Mouse (Mus musculus) MEL (cell line): ENCODE measurements around the gene Nectin4. TPM values are rescaled to one million over a fixed set of nuclear protein-coding genes. Genes with fewer than 3 reads are reported as not detected.
A peak's percentile ranks its signal among the peaks of the same experiment; 100 is the strongest.

ENCODE experiments used
- DNase-seq: peaks from one replicate; pipeline ENCODE4 v3.0.0; 2011; ENCODE audit warnings: low read depth, low spot score
- H3K27ac ChIP-seq: 2 replicates; pipeline ENCODE4 v1.5.1; 2012; ENCODE audit warnings: low read depth, mild to moderate bottlenecking, control low read depth, low read length, moderate library complexity; ENCODE audit not compliant: control insufficient read depth
- H3K27me3 ChIP-seq, 2 experiments: fragments of 150-350 bp in 1 of 2; sonication (generic) in 1 of 2; 2 replicates each; pipeline ENCODE4 v1.6.1; 2012; ENCODE audit warnings: low read length in 2 of 2, mild to moderate bottlenecking in 2 of 2, improper control_type of control experiment in 1 of 2, moderate library complexity in 1 of 2; ENCODE audit not compliant: insufficient read depth in 2 of 2, control insufficient read depth in 1 of 2
- H3K36me3 ChIP-seq, 2 experiments: 2 replicates each; pipeline ENCODE4 v1.6.1; 2012 to 2014; ENCODE audit warnings: low read length in 2 of 2, improper control_type of control experiment in 1 of 2, inconsistent platforms in 1 of 2, mild to moderate bottlenecking in 1 of 2; ENCODE audit not compliant: insufficient read depth in 2 of 2, control insufficient read depth in 1 of 2
- H3K4me1 ChIP-seq, 2 experiments: fragments of 150-350 bp in 1 of 2; sonication (generic) in 1 of 2; 2 replicates each; pipeline ENCODE4 v1.6.1; 2012; ENCODE audit warnings: low read length in 2 of 2, improper control_type of control experiment in 1 of 2, mild to moderate bottlenecking in 1 of 2; ENCODE audit not compliant: insufficient read depth in 2 of 2, control insufficient read depth in 1 of 2
- H3K4me3 ChIP-seq, 2 experiments: fragments of 150-350 bp in 1 of 2; sonication (generic) in 1 of 2; 2 replicates each; pipeline ENCODE4 v1.5.1; 2012; ENCODE audit warnings: low read depth in 2 of 2, low read length in 2 of 2, mild to moderate bottlenecking in 2 of 2, moderate library complexity in 2 of 2, control low read depth in 1 of 2, improper control_type of control experiment in 1 of 2; ENCODE audit not compliant: control insufficient read depth in 1 of 2, insufficient read depth in 1 of 2
- H3K79me2 ChIP-seq: 2 replicates; pipeline ENCODE4 v1.6.1; 2012; ENCODE audit warnings: mild to moderate bottlenecking, low read length, moderate library complexity; ENCODE audit not compliant: control insufficient read depth, poor library complexity, insufficient read depth
- H3K9ac ChIP-seq: 2 replicates; pipeline ENCODE4 v1.6.1; 2012; ENCODE audit warnings: low read depth, mild to moderate bottlenecking, control low read depth, low read length, moderate library complexity; ENCODE audit not compliant: control insufficient read depth, poor library complexity, severe bottlenecking
- H3K9me3 ChIP-seq: fragments of 150-350 bp; sonication (generic); replicated peaks from 2 replicates; pipeline ENCODE4 v1.6.1; 2012; ENCODE audit warnings: mild to moderate bottlenecking, low read length, improper control_type of control experiment, moderate library complexity; ENCODE audit not compliant: insufficient read depth
- CHD1 ChIP-seq: IDR thresholded peaks from 2 replicates; pipeline ENCODE4 v1.6.1; 2012; ENCODE audit warnings: low read depth, mild to moderate bottlenecking, inconsistent platforms, low read length, improper control_type of control experiment
- CHD2 ChIP-seq: IDR thresholded peaks from 2 replicates; pipeline ENCODE4 v1.6.1; 2011; ENCODE audit warnings: low read length, improper control_type of control experiment
- CTCF ChIP-seq, 3 experiments: IDR thresholded peaks in 2 of 3; conservative IDR thresholded peaks in 1 of 3; 2 replicates each; pipeline ENCODE4 v1.5.1; 2011 to 2012; ENCODE audit warnings: low read length in 3 of 3, low read depth in 2 of 3, mild to moderate bottlenecking in 2 of 3, improper control_type of control experiment in 1 of 3, inconsistent platforms in 1 of 3, mixed read lengths in 1 of 3, moderate library complexity in 1 of 3; ENCODE audit not compliant: control insufficient read depth in 1 of 3, insufficient read depth in 1 of 3, poor library complexity in 1 of 3, severe bottlenecking in 1 of 3
- EP300 ChIP-seq, 2 experiments: IDR thresholded peaks; 2 replicates each; pipeline ENCODE4 v1.6.1; 2011; ENCODE audit warnings: improper control_type of control experiment in 2 of 2, low read length in 2 of 2, low read depth in 1 of 2, mild to moderate bottlenecking in 1 of 2
- ETS1 ChIP-seq: IDR thresholded peaks from 2 replicates; pipeline ENCODE4 v1.6.1; 2012; ENCODE audit warnings: low read depth, mild to moderate bottlenecking, inconsistent platforms, low read length, improper control_type of control experiment, moderate library complexity
- GABPA ChIP-seq: IDR thresholded peaks from 2 replicates; pipeline ENCODE4 v1.6.1; 2012; ENCODE audit warnings: low read depth, mild to moderate bottlenecking, inconsistent platforms, low read length, improper control_type of control experiment, moderate library complexity
- GATA1 ChIP-seq: IDR thresholded peaks from 2 replicates; pipeline ENCODE4 v1.6.1; 2011; ENCODE audit warnings: low read depth, low read length, improper control_type of control experiment
- HCFC1 ChIP-seq: IDR thresholded peaks from 2 replicates; pipeline ENCODE4 v1.6.1; 2012; ENCODE audit warnings: low read depth, mild to moderate bottlenecking, inconsistent platforms, low read length, improper control_type of control experiment, moderate library complexity
- JUND ChIP-seq: IDR thresholded peaks from 2 replicates; pipeline ENCODE4 v1.6.1; 2011; ENCODE audit warnings: low read depth, mild to moderate bottlenecking, improper control_type of control experiment, low read length
- KAT2A ChIP-seq: conservative IDR thresholded peaks from 2 replicates; pipeline ENCODE4 v1.6.1; 2012; ENCODE audit warnings: low read depth, low read length, improper control_type of control experiment, inconsistent platforms
- MAFK ChIP-seq: IDR thresholded peaks from 2 replicates; pipeline ENCODE4 v1.6.1; 2011; ENCODE audit warnings: low read depth, mild to moderate bottlenecking, low read length, improper control_type of control experiment, borderline replicate concordance
- MAX ChIP-seq: IDR thresholded peaks from 2 replicates; pipeline ENCODE4 v1.6.1; 2011; ENCODE audit warnings: low read length, improper control_type of control experiment
- MAZ ChIP-seq: IDR thresholded peaks from 2 replicates; pipeline ENCODE4 v1.6.1; 2012; ENCODE audit warnings: low read depth, mild to moderate bottlenecking, inconsistent platforms, low read length, improper control_type of control experiment
- MEF2A ChIP-seq: IDR thresholded peaks from 2 replicates; pipeline ENCODE4 v1.6.1; 2014; ENCODE audit warnings: low read depth, mild to moderate bottlenecking, inconsistent platforms, low read length, improper control_type of control experiment; ENCODE audit not compliant: poor library complexity, insufficient replicate concordance, severe bottlenecking; ENCODE audit errors: extremely low read depth
- MYB ChIP-seq: IDR thresholded peaks from 2 replicates; pipeline ENCODE4 v1.6.1; 2011; ENCODE audit warnings: mild to moderate bottlenecking, low read depth, low read length, improper control_type of control experiment
- POLR2AphosphoS5 ChIP-seq: IDR thresholded peaks from 2 replicates; pipeline ENCODE4 v1.6.1; 2012; ENCODE audit warnings: low read depth, borderline replicate concordance, mild to moderate bottlenecking, inconsistent platforms, low read length, moderate library complexity, mixed read lengths
- RAD21 ChIP-seq: IDR thresholded peaks from 2 replicates; pipeline ENCODE4 v1.6.1; 2011; ENCODE audit warnings: mild to moderate bottlenecking, low read depth, low read length, improper control_type of control experiment
- SMC3 ChIP-seq: IDR thresholded peaks from 2 replicates; pipeline ENCODE4 v1.6.1; 2011; ENCODE audit warnings: low read depth, low read length, improper control_type of control experiment
- TCF12 ChIP-seq: IDR thresholded peaks from 2 replicates; pipeline ENCODE4 v1.6.1; 2014; ENCODE audit warnings: low read depth, mild to moderate bottlenecking, inconsistent platforms, low read length, improper control_type of control experiment, moderate library complexity
- USF1 ChIP-seq: IDR thresholded peaks from 2 replicates; pipeline ENCODE4 v1.6.1; 2014; ENCODE audit warnings: low read depth, mild to moderate bottlenecking, inconsistent platforms, low read length, improper control_type of control experiment, moderate library complexity
- USF2 ChIP-seq, 2 experiments: IDR thresholded peaks; 2 replicates each; pipeline ENCODE4 v1.6.1; 2011 to 2012; ENCODE audit warnings: improper control_type of control experiment in 2 of 2, low read length in 2 of 2, borderline replicate concordance in 1 of 2, inconsistent platforms in 1 of 2, low read depth in 1 of 2, mild to moderate bottlenecking in 1 of 2; ENCODE audit not compliant: insufficient read depth in 1 of 2
- ZC3H11A ChIP-seq: IDR thresholded peaks from 2 replicates; pipeline ENCODE4 v1.6.1; 2012; ENCODE audit warnings: low read depth, mild to moderate bottlenecking, inconsistent platforms, low read length, improper control_type of control experiment
- ZMIZ1 ChIP-seq: IDR thresholded peaks from 2 replicates; pipeline ENCODE4 v1.6.1; 2012; ENCODE audit warnings: low read depth, mild to moderate bottlenecking, inconsistent platforms, low read length, improper control_type of control experiment, moderate library complexity
- polyA plus RNA-seq, 2 experiments: library from polyadenylated mRNA; stranded (reverse) in 1 of 2; unstranded in 1 of 2; fragments of >175 nt in 1 of 2; fragments of >200 nt in 1 of 2; gene quantifications; 2 replicates each; pipeline versions ENCODE4 v1.2.1 to v1.2.4; 2012; ENCODE audit warnings: low replicate concordance in 2 of 2, low read depth in 1 of 2; ENCODE audit not compliant: insufficient read length in 2 of 2, insufficient read depth in 1 of 2, missing spikeins in 1 of 2
- total RNA-seq: library from RNA; depleted of rRNA; stranded (reverse); fragments of 300-350 nt; gene quantifications from 2 replicates; pipeline ENCODE4 v1.2.3, GENCODE M21; 2012

Nectin4 gene
- total and polyA plus RNA-seq, 3 experiments, result 0.04 to 0.15 TPM; not detected in 1

DNA sequence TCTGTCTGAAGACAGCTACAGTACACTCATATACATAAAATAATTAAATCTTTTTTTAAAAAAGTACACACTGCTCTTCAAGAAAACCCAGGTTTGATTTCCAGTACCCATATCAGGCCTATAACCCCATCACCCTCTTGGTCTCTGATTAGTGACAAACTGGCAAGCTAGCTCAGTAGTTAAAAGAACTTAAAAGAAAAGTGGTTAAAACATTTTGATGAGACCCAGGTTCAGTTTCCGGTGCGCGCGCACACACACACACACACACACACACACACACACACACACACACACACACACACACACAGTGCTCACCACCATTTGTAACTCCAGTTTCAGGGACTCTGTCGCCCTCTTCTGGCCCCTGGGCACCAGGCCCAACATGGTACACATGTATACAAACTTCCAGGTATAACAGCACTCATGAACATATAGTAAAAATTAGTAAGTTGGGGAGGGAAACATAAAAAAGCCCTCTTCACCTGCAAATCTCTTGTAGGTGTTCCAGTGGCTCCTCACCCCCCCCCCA is 14.0 kb upstream of the Nectin4 start:
- no peaks in the 10 kb centered on the region for H3K4me1 ChIP-seq
- peaks cover 0 to 10% of the 10 kb centered on the region in 2 experiments; a peak in 3 of 4 replicates for H3K36me3 ChIP-seq
- no peak overlapping the region for H3K4me3 ChIP-seq
- H3K79me2 ChIP-seq, result peaks cover 26% of the 10 kb centered on the region
- no peak overlapping the region for H3K9ac ChIP-seq
- DNase-seq, result peak; percentile 60
- no peaks in the 10 kb centered on the region for H3K27me3 ChIP-seq
- no peaks in the 10 kb centered on the region for H3K9me3 ChIP-seq
- H3K27ac ChIP-seq, result no peak overlapping the region
- TF ChIP-seq MYB, result no peak
- peak in 2 of 3 experiments; percentile 54 to 77; a peak in 5 of 6 replicates for TF ChIP-seq CTCF (IDR thresholded peaks at IDR 0.05 in 2 of 3, conservative IDR thresholded peaks at IDR 0.05 in 1 of 3; ENCODE audit: control insufficient read depth in 1 of 3, insufficient read depth in 1 of 3, low read depth in 2 of 3, low read length in 3 of 3, poor library complexity in 1 of 3, severe bottlenecking in 1 of 3)
- TF ChIP-seq SMC3, result peak; percentile 30; the same call in 1 of the 2 replicates
- TF ChIP-seq RAD21, result peak; percentile 28

DNA sequence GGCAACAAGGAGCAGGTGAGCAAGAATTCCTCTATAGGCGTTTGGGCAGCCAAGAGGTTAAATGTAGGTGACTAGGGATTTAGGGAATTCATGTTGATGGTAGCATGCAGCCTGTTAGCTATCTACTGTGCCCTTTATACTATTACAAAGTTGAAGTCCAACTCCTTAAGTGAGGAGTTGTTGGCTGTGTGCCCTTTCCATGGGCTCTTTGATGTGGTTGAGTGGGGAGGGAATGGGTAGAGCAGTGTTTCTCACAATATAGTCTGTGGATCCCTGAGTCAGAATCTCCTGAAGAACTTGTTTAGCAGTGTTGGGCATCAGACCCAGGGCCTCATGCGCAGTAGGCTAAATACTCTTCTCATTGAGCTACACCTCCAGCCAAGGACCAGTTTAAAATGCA is 13.1 kb upstream of the Nectin4 start:
- no peaks in the 10 kb centered on the region for H3K9me3 ChIP-seq
- no peak overlapping the region for H3K27ac ChIP-seq
- H3K79me2 ChIP-seq, result peaks cover 17% of the 10 kb centered on the region
- no peak for DNase-seq
- H3K27me3 ChIP-seq, result no peaks in the 10 kb centered on the region
- H3K4me1 ChIP-seq, result 0 out of 4 replicates have a peak, but pooled peaks cover 0 to 2% of the 10 kb centered on the region in 2 experiments
- peaks cover 2 to 10% of the 10 kb centered on the region in 2 experiments; a peak in 2 of 4 replicates for H3K36me3 ChIP-seq
- H3K4me3 ChIP-seq, result no peak overlapping the region
- H3K9ac ChIP-seq, result no peak overlapping the region
- TF ChIP-seq CTCF (IDR thresholded peaks at IDR 0.05 in 2 of 3, conservative IDR thresholded peaks at IDR 0.05 in 1 of 3; ENCODE audit: control insufficient read depth in 1 of 3, insufficient read depth in 1 of 3, low read depth in 2 of 3, low read length in 3 of 3, poor library complexity in 1 of 3, severe bottlenecking in 1 of 3), result no peak
- no peak for TF ChIP-seq GABPA
- no peak for TF ChIP-seq MAFK
- TF ChIP-seq CHD2, result no peak
- TF ChIP-seq MAX, result no peak
- TF ChIP-seq ETS1, result no peak
- no peak for TF ChIP-seq ZMIZ1
- no peak for TF ChIP-seq EP300 (IDR thresholded peaks at IDR 0.05; ENCODE audit: low read depth in 1 of 2, low read length in 2 of 2)
- TF ChIP-seq USF2 (IDR thresholded peaks at IDR 0.05; ENCODE audit: borderline replicate concordance in 1 of 2, insufficient read depth in 1 of 2, low read depth in 1 of 2, low read length in 2 of 2), result no peak
- TF ChIP-seq POLR2AphosphoS5, result no peak
- TF ChIP-seq HCFC1, result no peak
- TF ChIP-seq KAT2A, result no peak
- no peak for TF ChIP-seq ZC3H11A
- no peak for TF ChIP-seq JUND
- TF ChIP-seq MAZ, result no peak
- no peak for TF ChIP-seq CHD1
- no peak for TF ChIP-seq USF1
- TF ChIP-seq TCF12, result no peak
- TF ChIP-seq GATA1, result no peak
- TF ChIP-seq MEF2A, result no peak
